Mouse (Mus musculus) layer of hippocampus, adult 8-10 months (tissue): Measurements from ENCODE around the gene Gm49661. TPM values are rescaled to one million over a fixed set of nuclear protein-coding genes. Genes with fewer than 3 reads are reported as not detected.

Experiments
- DNase-seq, 2 experiments: peaks; one replicate each; pipeline ENCODE4 v3.0.0; 2022; ENCODE audit warnings: low spot score in 2 of 2
- microRNA-seq, 2 experiments: library from miRNA; unstranded; fragments of <30 nt; microRNA quantifications; one replicate each; pipeline ENCODE4 v1.2.0; 2022
- total RNA-seq, 4 experiments: library from RNA; stranded (reverse); gene quantifications; 2 replicates each; pipeline ENCODE4 v1.2.4; 2022

The Gm49661 gene
- total RNA-seq, 4 experiments from 2014 or later: not detected

DNA sequence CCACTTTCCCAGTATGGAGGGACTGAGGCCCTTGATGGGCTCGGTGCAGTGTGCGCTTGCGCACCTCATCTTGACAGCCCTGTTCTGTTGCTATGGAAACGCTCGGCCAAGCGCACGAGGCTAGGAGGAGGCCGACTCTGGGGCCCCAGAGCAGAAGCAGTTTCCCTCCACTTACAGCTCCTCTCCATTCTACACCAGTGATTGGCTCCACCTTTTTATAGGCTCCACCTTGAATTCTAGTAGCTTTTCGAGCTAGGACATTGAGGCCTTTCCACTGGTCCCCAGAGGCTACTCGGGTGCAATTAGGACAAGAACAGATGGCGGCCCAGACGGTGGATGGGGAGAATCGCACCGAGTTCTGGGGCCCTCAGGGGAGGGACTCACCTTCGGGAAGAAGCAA is 34.4 kb downstream of the Gm49661 start:
- DNase-seq: no peak

DNA sequence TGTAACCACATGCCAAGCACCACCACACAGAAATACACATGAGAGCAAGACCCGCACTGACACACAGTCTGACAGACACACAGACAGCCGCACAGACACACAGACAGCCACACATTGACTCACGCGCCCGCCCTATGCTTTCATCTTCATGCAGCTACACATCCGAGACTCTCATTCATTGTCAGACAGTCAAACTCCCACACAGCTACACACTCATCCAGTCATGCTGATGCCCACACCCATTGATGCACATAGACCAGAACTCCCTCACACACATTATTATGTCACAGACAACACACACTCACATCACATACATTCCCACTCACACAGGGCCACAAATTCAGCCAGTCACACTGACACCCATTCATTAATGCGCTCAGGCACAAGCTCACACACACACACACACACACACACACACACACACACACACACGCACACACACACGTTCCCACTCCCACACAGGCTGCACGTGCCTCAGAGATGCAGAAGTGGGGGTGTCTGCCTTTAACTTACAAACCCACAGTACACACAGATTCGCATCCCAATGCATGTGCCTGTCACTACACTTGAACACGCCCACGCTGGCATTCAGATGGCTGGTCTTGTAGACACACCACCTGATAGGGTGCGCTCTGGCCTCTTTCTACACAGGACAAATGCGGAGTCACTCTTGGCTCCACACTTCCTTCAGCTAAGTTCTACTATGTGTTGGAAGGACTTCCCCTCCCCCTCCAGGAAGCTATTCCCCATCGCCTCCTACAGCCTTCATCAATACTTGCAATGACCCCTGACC is 35.3 kb downstream of the Gm49661 start:
- DNase-seq: no peak

DNA sequence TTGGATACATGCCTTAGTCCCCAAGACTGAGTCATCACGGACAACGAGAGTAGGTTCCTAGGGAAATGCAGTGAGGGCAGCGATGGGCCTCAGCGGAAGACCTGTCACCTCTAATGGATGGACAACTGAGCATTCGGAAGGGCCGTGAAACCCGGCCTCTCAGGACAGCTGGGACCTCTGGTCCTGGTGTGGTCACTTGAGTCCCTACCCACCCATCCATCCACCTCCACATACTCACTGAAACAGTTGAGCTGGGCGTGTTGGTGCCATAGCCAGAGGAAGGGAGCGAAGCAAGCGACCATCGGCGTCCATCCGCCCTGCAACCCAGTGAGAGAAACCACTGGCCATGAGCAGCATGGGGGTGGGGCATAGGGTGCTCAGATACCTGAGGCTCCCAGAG is 38.7 kb downstream of the Gm49661 start:
- no peak for DNase-seq

DNA sequence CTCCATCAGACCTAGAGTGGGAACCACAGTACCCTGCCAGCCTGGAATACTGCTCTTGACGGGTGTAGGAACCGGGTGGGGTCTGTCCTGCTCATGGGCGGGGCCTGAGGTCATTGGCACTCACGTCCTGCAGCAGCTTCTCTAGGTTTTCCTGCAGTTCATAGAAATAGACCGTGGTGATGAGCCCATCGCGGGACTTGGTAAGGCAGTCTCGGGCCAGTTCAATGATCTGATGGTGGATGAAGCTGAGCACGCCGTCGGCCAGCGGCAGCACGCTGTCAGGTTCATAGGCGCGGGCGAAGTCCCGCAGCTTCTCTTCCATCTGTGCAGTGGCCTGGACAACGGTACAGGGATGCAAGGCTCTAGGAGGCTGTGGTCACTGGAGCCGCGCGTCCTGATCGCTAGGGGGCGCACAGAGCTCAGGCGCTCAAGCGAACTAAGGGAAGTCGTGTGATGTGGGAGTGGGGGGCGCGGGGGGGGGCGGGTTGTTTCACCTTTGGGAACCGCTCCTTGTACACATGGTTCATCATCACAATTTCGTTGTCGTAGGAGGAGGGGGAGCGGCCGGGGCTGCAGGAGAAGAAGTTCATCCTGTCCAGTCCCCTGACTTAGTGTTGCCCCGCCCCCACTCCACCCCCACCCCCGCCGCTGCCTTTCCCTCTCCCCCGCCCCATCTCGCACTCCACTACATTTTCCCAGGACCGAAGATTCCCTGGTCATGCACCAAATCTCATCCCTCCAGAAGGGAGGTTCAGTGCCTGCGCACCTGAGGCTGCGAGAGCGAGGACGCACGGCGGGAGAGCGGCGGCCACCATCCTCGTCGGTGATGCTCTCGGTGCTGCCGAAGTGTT is 40.6 kb downstream of the Gm49661 start:
- peak in 1 of 2 experiments; percentile 65 for DNase-seq

DNA sequence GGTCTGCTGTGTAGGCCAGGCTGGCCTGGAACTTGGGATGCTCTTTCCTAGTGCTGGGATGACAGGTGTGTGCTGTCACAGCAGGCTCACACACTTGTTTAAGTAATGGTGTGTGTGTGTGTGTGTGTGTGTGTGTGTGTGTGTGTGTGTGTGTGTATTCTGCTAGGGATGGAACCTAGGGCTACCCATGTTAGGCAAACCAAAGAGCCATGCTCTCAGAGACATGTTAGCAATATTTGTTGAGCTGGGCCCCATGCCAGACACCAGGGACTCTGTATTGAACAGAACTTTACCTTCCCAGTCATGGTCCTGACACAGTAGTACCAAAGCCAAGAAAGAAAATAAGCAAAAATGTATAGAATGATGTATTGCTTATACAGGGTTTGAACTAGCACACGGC is 41.7 kb downstream of the Gm49661 start:
- DNase-seq: no peak

DNA sequence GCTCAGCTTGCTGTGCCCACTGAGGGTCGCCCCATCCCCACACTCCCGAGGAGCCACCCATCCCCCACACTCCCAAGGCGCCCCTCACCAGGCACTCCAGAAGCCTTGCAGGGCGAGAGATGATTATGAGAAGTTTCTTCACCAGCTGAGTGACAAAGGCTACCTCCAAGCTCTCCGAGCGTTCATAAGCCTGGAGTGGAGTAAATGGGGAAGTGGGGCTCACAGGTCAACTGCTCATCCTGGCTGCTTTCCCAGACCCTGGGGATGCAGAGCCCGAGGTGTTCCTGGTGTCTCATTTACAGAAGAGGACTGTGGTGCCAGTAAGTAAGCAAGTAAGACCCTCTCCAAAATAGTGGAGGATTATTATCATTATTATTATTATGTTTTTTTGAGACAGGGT is 43.7 kb downstream of the Gm49661 start:
- no peak for DNase-seq

DNA sequence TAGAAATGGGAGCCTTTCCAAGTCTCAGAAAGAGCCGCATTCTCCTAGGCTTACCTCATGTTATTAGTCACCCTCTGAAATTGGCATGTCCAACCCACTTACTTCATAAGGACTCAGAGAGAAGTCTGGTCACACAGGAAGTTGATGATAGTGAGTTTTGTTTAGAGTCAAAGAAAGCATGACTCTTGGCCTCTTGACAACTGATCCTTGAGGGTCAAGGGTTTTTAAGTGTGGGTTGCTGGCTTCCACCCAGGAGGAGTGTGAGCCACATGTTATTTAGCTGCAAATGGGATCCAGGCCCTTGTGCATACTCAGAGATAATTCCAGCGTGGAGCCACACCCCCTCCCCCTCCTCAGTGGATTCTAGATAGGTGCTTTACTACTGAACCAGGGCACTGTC is 47.6 kb downstream of the Gm49661 start:
- no peak for DNase-seq

DNA sequence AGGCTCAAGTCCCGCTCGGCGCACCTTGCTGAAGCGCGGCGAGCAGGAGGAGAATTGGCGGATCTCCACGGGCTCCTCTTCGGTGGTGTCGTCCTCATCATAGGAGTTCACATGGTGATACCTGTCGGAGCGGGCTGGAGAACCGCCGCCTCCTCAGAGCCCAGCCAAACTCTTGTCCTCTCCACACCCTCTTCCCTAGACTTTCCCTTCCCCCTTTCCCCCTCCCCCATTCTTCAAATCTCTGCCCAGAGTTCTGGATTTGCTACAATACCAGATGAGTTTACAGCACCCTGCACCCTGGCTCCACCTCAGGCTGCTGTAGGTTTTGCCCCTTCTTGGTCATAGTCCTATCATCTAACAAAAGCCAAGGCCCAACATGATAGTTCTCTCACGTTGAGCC is 50.6 kb downstream of the Gm49661 start:
- no peak for DNase-seq

DNA sequence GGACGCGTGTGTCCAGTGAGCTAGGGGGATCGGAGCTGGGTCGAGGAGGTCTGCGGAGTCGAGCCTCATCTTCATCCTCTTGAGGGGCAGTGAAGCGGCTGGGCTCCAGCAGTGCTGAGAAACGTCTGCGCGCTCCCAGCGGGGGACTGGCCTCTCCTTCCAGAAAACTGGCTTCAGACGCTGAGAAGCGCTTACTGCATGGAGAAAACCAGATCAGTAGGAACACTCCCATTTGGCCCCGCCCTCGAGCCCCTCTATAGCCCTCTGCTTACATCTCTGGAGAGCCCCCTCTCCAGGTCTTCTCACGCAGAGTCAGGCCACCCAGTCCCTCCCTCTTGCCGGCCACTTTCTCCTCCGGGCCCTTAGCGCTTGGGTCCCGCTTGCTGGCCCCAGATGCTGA is 51.5 kb downstream of the Gm49661 start:
- DNase-seq: no peak

Small RNA genes lying within 50 kb of the gene (microRNA-seq; reads per million reads assigned to microRNA genes)
- 0 to 1.0 reads per million in 2 experiments for gene Gm24197

Other genes with a start within 250 kb of the Gm49661 start
- gene G430095P16Rik, start 246.4 kb downstream of the Gm49661 start, total RNA-seq: not detected
- gene Nfix, start 169.1 kb downstream of the Gm49661 start, total RNA-seq: 100 to 1,000 TPM; 453 to 552 (median 494) TPM
- 10 to 100 TPM in 1 of 4 experiments, 1 to 10 TPM in 3; 8.4 to 10.5 (median 8.9) TPM for gene Dand5, start 146.6 kb downstream of the Gm49661 start, total RNA-seq
- gene Gadd45gip1, start 137.9 kb downstream of the Gm49661 start, total RNA-seq: 10 to 100 TPM; 21.6 to 27.7 (median 23.3) TPM
- 10 to 100 TPM; 66.4 to 76.2 (median 70.5) TPM for gene Rad23a, start 128.8 kb downstream of the Gm49661 start, total RNA-seq
- 100 to 1,000 TPM; 399 to 630 (median 506) TPM for gene Calr, start 122.5 kb downstream of the Gm49661 start, total RNA-seq
- gene Farsa, start 112.4 kb downstream of the Gm49661 start, total RNA-seq: 10 to 100 TPM; 47.2 to 54.8 (median 52.9) TPM
- 10 to 100 TPM; 13.0 to 18.4 (median 14.5) TPM for gene Syce2, start 97.3 kb downstream of the Gm49661 start, total RNA-seq
- 10 to 100 TPM; 38.7 to 46.2 (median 40.4) TPM for gene Gcdh, start 75.5 kb downstream of the Gm49661 start, total RNA-seq
- gene Klf1, start 67.5 kb downstream of the Gm49661 start, total RNA-seq: under 1 TPM in 2 of 4 experiments, not detected in 2; 0.21 to 0.31 TPM
- gene Dnase2a, start 60.9 kb downstream of the Gm49661 start, total RNA-seq: 10 to 100 TPM in 2 of 4 experiments, 1 to 10 TPM in 2; 4.4 to 18.9 (median 9.2) TPM
- gene Mast1, start 32.1 kb downstream of the Gm49661 start, total RNA-seq: 10 to 100 TPM; 77.3 to 83.2 (median 80.8) TPM
- gene Rtbdn, start 22.4 kb downstream of the Gm49661 start, total RNA-seq: 1 to 10 TPM; 1.5 to 2.5 (median 1.7) TPM
- gene Prdx2, start 154 bp upstream of the Gm49661 start, total RNA-seq: 100 to 1,000 TPM; 328 to 367 (median 342) TPM
- gene Rnaseh2a, start 334 bp upstream of the Gm49661 start, total RNA-seq: 10 to 100 TPM; 36.2 to 46.2 (median 41.2) TPM
- 10 to 100 TPM; 61.1 to 79.5 (median 75.6) TPM for gene Junb, start 9.3 kb upstream of the Gm49661 start, total RNA-seq
- 10 to 100 TPM; 10.9 to 11.6 (median 11.3) TPM for gene Hook2, start 21.2 kb upstream of the Gm49661 start, total RNA-seq
- not detected for gene Best2, start 45.1 kb upstream of the Gm49661 start, total RNA-seq
- 100 to 1,000 TPM; 118 to 124 (median 122) TPM for gene Asna1, start 55.8 kb upstream of the Gm49661 start, total RNA-seq
- 100 to 1,000 TPM; 105 to 121 (median 116) TPM for gene Trir, start 57.4 kb upstream of the Gm49661 start, total RNA-seq
- 100 to 1,000 TPM; 146 to 188 (median 162) TPM for gene Tnpo2, start 67.5 kb upstream of the Gm49661 start, total RNA-seq
- gene Fbxw9, start 90.6 kb upstream of the Gm49661 start, total RNA-seq: 10 to 100 TPM; 18.1 to 24.4 (median 23.6) TPM
- gene Gm5741, start 98.5 kb upstream of the Gm49661 start, total RNA-seq: not detected
- gene Dhps, start 102.3 kb upstream of the Gm49661 start, total RNA-seq: 10 to 100 TPM; 57.7 to 62.2 (median 59.1) TPM
- 10 to 100 TPM; 58.3 to 64.3 (median 61.7) TPM for gene Wdr83os, start 111.3 kb upstream of the Gm49661 start, total RNA-seq
- gene Wdr83, start 111.9 kb upstream of the Gm49661 start, total RNA-seq: 10 to 100 TPM; 20.1 to 32.5 (median 26.4) TPM
- gene Man2b1, start 113.8 kb upstream of the Gm49661 start, total RNA-seq: 10 to 100 TPM; 33.4 to 98.9 (median 68.8) TPM
- 1 to 10 TPM; 6.1 to 8.9 (median 8.5) TPM for gene Zfp791, start 153.7 kb upstream of the Gm49661 start, total RNA-seq
- not detected for gene Cks1brt, start 182.5 kb upstream of the Gm49661 start, total RNA-seq